Mouse (Mus musculus): ENCODE data around the gene Chst10. TPM values are rescaled to one million over a fixed set of nuclear protein-coding genes. Genes with fewer than 3 reads are reported as not detected.

The Chst10 gene
- 39.4 TPM for polyA plus RNA-seq (2017; shearing (Covaris generic))

GRCm38 (mm10) chr1:38897431-38898248 lies at the start of gene Chst10:
Gene Chst10, minus strand, starts transcription at chr1:38898161.

GRCm38 (mm10) chr1:38938849-38939248 lies 40.9 kb upstream of the Chst10 start, which contains the start of gene Nms:
Gene Nms, plus strand, starts transcription at chr1:38939149.

GRCm38 (mm10) chr1:38836477-38836872 lies 61.5 kb downstream of the Chst10 start, which contains the start of gene Lonrf2:
Gene Lonrf2, minus strand, starts transcription at chr1:38836711.

Other genes starting within 250 kb of the Chst10 start
- gene Aff3, start 233.2 kb downstream of the Chst10 start, polyA plus RNA-seq (2017; shearing (Covaris generic)) = 79.1 TPM
- 0.05 TPM for gene Lonrf2, start 61.5 kb downstream of the Chst10 start, polyA plus RNA-seq (2017; shearing (Covaris generic))
- not detected for gene Nms, start 41.0 kb upstream of the Chst10 start, polyA plus RNA-seq (2017; shearing (Covaris generic))
- 99.6 TPM for gene Pdcl3, start 87.4 kb upstream of the Chst10 start, polyA plus RNA-seq (2017; shearing (Covaris generic))

All from CD4-positive, CD25-positive, alpha-beta regulatory T cell (primary cell).